Mouse (Mus musculus): ENCODE data around the gene Syt7.
A peak's percentile ranks its signal among the peaks of the same experiment; 100 is the strongest.

Gene Syt7

GRCm38 (mm10) chr19:10388615-10389313 is at the start of gene Syt7:
Syt7 (plus strand) TSS chr19:10389090.
- DNase-seq = peak; percentile 86 to 92

GRCm38 (mm10) chr19:10339271-10339670 is 49.6 kb upstream of the Syt7 start:
- no peak for DNase-seq

GRCm38 (mm10) chr19:10340661-10341060 is 48.2 kb upstream of the Syt7 start:
- DNase-seq = no peak

DNA sequence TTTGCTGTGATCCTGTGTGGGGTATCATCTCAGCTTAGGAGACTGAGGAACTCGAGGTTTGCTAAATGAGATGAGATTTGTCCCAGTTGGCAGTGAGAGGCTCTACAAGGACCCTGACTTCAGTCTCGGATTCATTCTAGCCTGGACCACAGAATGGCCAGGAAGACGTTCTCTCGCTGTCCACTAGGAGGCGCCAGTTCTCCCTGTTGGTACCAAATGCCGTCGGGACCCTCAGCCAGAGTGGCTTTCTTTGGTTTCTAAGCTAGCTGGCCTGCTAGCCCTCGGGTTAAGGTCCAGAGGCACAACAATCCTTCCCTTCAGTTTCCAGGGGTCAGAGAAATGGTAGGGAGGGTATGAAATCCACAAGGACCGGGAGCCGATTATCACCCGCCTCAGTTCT is 47.7 kb upstream of the Syt7 start:
- peak in 1 of 2 experiments; percentile 30 for DNase-seq

DNA sequence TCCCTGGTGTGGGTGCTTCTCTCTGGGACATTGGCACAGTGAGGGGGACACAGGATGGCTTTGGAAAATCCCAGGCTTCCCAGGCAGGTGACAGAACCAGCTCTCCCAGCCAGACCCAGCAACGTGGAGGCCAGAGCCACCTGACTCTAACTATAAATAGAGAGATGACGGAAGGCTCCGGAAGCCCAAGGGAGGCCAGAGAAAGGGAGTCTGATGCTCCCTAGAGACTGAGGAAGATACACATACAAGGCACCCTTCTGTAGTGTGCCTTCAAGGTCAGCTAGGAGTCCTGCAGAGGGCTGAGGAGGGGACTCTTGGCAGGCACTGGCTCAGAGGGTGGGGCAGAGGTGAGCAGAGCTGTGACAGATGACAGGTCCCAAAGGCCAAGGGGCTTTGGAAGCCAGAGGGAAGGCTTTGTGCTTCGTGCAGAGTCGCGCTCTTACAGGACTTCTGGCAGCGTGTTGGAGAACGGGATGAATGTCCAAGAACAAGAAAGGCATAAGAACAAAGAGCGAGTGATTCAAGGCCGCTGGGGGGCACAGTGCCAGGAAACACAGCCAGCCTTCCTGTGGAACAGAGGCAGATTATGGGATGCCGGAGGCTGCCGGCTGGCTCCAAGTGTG is 47.0 kb upstream of the Syt7 start:
- DNase-seq = no peak

- no peak for DNase-seq
These were observed 45.0 kb upstream of the Syt7 start for GRCm38 (mm10) chr19:10343866-10344265.

GRCm38 (mm10) chr19:10345696-10346095 is 43.2 kb upstream of the Syt7 start:
- no peak for DNase-seq

- no peak for DNase-seq
These were observed 41.1 kb upstream of the Syt7 start for GRCm38 (mm10) chr19:10347628-10348273.

DNA sequence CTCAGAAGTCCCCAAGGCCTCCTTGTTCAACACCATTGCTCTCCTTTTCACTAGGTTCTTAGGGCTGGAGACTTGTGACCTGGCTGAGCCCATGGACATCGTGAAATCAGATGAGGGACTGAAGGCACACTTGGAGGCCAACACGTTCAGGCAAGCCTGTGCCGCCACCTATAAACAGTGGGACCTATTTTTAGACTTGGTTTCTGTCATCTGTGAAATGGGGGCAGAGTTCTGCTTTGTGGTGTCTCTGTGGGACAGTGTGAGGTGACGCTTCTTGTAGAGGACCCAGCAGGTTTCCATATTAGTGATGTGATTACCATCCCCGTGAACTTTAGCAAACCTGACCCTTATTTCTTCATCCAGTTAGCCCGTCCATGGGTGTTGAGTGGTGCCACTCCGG is 36.7 kb upstream of the Syt7 start:
- no peak for DNase-seq

GRCm38 (mm10) chr19:10354830-10355229 is 34.1 kb upstream of the Syt7 start:
- no peak for DNase-seq

- no peak for DNase-seq
These were observed 31.9 kb upstream of the Syt7 start for GRCm38 (mm10) chr19:10356845-10357503.

DNA sequence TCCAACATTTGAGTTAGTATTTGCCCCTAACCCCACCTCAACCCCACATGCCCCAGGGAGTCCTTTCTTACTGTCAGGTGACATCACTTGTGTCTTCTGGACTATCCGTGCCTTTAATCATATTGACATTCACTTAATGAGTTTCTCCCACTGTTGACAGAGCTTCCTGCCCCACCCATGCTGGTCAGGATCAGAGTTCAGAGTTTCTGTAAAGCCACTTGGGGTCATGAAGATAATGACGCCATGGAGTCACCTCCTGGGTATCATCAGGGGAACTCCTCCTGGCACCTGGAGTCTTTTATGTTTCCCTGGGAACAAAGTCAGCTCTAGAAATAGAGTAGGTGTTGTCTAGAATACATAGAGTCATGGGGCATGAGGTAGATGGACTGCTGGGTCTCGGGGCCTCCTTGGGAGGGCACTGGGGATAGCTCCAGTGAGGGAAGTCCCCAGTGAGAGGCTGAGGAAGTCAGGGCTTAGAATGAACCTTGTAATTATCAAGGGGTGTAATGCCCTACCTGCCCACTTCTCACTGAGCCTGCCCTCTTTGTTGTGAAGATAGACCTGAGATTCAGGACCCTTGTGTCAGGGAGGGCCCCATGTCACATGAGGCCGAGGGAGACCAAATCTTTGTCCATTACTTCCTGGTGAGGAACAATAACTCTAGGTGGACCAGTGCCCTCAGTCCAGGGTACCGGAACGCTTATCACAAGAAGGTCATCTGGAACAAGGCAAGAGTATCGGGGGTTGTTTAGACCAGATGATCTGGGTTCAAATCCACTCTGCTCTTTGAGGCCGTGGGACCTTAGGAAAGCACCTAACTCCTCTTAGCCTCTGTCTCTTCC is 29.6 kb upstream of the Syt7 start:
- DNase-seq = no peak

DNA sequence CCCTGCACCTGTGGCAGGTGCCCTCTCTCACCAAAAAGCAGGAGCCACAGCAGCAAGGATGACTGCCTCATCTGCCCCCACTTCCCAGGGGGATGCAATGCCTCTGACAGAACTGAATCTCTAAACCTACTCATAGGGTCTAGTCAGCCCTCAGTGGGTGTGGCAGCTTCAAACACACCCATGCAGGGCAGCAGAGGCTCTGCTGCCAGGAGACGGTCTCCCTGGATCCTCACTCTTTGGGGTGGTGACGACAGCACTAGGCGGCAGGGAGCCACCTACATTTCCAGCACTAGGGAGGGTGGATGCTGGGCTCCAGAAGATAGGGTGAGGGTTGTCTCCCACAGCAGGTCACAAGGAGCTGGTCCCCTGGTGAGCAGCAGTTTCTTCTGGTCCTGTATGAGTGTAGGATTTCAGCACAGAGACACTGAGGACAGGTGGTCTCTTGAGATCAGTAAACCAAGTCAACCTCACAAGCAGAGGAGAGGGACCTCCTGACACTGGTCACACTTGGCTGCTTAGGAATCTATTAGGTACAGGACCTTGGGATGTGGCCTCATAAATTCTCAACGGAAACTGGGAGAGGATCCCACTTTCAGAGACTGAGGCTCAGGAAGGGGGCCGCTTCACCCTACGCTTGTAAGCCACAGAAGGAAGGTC is 26.3 kb upstream of the Syt7 start:
- no peak for DNase-seq

DNA sequence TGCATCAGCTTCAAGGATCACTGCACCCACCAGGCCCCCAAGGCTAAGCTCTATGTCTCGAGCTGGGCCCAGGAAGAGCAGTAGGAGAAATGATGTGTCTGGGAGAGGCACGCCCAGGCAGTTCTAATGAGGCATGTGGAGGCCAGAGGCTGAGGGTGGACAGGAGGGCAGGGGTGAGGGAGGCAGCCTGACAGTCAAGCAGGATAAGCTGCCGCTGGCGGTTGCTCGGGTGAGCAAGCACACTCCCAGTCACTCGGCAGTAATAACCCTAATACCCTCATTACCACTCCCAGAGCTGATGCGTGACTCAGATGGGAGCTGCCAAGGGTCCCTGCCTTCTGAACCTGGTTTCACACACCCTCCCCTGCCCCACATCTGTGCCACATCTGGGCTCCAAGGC is 25.0 kb upstream of the Syt7 start:
- no peak for DNase-seq

DNA sequence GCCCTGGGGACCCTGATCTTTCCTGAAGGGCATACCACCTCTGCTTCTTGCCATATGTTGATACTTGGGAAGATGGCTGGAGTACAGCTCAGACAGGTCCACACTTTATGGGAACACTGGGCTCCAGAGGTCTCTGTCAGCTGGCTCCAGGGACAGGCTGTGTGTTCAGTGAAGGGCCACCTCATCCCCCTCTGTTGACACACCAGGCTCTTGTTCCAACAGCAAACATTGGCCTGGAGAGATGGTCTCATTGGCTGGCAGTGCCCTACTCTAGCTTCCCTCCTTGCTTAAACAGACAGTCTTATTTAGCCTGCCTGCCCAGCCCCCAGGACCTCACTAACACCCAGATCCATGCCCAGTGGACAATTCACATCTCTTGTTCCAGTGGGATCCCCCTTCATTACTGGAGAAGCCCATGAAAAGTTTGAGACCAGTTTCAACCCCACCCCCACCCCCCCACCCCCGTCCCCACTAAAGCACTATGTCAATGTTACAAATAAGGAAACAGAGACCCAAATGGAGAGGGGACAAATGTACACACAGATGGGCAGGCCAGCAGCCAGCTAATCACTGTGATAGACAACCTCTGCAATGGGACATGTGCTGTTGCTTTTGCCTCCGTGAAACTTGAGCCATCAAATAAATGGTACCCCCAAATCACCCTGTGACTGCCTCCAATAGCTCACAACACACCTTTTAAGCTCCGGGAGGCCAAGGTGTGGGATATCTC is 22.6 kb upstream of the Syt7 start:
- DNase-seq = no peak

- no peak for DNase-seq
These were observed 21.1 kb upstream of the Syt7 start for GRCm38 (mm10) chr19:10367802-10368201.

DNA sequence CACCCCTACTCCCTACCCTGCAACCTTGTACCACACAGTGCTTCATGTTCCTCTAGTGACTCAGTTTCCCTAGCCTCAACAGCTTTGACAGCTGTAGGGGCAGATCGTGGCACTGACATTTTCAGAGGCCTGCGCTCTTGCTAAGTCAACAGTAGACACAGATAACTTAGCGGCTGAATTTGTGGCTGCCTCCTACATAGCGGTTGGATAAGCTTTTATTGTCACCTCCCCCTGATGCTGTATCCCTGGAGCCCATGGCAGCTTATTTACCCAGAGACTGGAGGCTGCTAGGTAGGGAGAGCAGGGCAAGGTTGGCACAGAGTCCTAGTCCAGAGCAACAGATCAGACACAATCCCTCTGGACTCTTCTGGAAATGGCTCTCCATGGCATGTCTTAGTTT is 19.0 kb upstream of the Syt7 start:
- no peak for DNase-seq

- DNase-seq = no peak
These were observed 15.7 kb upstream of the Syt7 start for GRCm38 (mm10) chr19:10373191-10373590.

- no peak for DNase-seq
These were observed 13.6 kb upstream of the Syt7 start for GRCm38 (mm10) chr19:10375260-10375659.

GRCm38 (mm10) chr19:10379978-10380377 is 8.9 kb upstream of the Syt7 start:
- DNase-seq = no peak

DNA sequence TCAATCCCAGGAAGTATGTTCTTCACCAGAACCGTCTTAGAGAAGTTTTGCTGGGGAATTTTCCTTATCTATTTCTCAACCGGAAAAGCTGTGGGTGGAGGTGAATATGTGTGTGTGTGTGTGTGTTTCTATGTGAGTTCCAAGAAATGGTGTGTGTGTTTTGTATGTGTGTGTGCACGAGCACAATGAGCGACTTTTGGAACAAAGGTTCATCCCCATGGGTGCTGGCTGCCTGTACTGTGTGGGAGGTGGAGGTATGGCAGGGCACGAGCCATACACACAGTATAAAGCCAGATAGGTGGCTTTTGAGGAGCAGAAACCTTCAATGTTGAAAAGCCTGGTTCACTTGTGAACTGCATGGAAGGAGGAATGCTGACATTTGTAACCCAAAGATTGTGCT is 1.2 kb upstream of the Syt7 start:
- DNase-seq = no peak
